Mouse (Mus musculus) lung, postnatal 10 days (tissue): Measurements from ENCODE around the gene Napa.

Experiments
- DNase-seq: peaks from one replicate; pipeline ENCODE4 v3.0.0; 2021

Gene Napa

GRCm38 (mm10) chr7:16101081-16101480 is 2.8 kb downstream of the Napa start:
- DNase-seq: no peak

GRCm38 (mm10) chr7:16101726-16102475 is 3.6 kb downstream of the Napa start:
- DNase-seq: peak; percentile 61

GRCm38 (mm10) chr7:16102686-16103226 is 4.5 kb downstream of the Napa start:
- no peak for DNase-seq

- peak; percentile 46 for DNase-seq
Observed at GRCm38 (mm10) chr7:16103760-16104159, 5.5 kb downstream of the Napa start.

GRCm38 (mm10) chr7:16104611-16105388 is 6.5 kb downstream of the Napa start:
- no peak for DNase-seq

- DNase-seq: no peak
Observed at GRCm38 (mm10) chr7:16108886-16109542, 10.8 kb downstream of the Napa start.

GRCm38 (mm10) chr7:16110158-16110557 is 11.9 kb downstream of the Napa start:
- DNase-seq: no peak

- DNase-seq: no peak
Observed at GRCm38 (mm10) chr7:16111284-16112090, 13.2 kb downstream of the Napa start.

- no peak for DNase-seq
Observed at GRCm38 (mm10) chr7:16116418-16116817, 18.2 kb downstream of the Napa start.

GRCm38 (mm10) chr7:16117100-16117499 is 18.8 kb downstream of the Napa start:
- DNase-seq: no peak

- peak; percentile 94 for DNase-seq
Observed at GRCm38 (mm10) chr7:16119569-16120261, 21.5 kb downstream of the Napa start, which contains the start of gene Kptn. Gene Kptn, plus strand, starts transcription at chr7:16119895.

- DNase-seq: no peak
Observed at GRCm38 (mm10) chr7:16120262-16120600, 22.0 kb downstream of the Napa start.

GRCm38 (mm10) chr7:16125829-16126228 is 27.6 kb downstream of the Napa start:
- DNase-seq: no peak

GRCm38 (mm10) chr7:16128344-16128743 is 30.1 kb downstream of the Napa start:
- no peak for DNase-seq

GRCm38 (mm10) chr7:16128899-16129298 is 30.6 kb downstream of the Napa start:
- no peak for DNase-seq

GRCm38 (mm10) chr7:16129421-16129845 is 31.2 kb downstream of the Napa start, which contains the start of gene Slc8a2:
Gene Slc8a2, plus strand, starts transcription at chr7:16129826.
- peak; percentile 90 for DNase-seq

- peak; percentile 37 for DNase-seq
Observed at GRCm38 (mm10) chr7:16129846-16130691, 31.8 kb downstream of the Napa start.

GRCm38 (mm10) chr7:16130956-16131634 is 32.8 kb downstream of the Napa start:
- DNase-seq: no peak

- peak; percentile 25 for DNase-seq
Observed at GRCm38 (mm10) chr7:16132161-16132581, 33.9 kb downstream of the Napa start.

- DNase-seq: no peak
Observed at GRCm38 (mm10) chr7:16132926-16133325, 34.7 kb downstream of the Napa start.
